Mouse (Mus musculus): ENCODE measurements at regions not wholly inside any gene's neighbourhood (a gene's known extent, or its start where the extent isn't known, plus 50 kb on each side); places are given as distances from the start of the nearest gene placed in this dataset.

DNA sequence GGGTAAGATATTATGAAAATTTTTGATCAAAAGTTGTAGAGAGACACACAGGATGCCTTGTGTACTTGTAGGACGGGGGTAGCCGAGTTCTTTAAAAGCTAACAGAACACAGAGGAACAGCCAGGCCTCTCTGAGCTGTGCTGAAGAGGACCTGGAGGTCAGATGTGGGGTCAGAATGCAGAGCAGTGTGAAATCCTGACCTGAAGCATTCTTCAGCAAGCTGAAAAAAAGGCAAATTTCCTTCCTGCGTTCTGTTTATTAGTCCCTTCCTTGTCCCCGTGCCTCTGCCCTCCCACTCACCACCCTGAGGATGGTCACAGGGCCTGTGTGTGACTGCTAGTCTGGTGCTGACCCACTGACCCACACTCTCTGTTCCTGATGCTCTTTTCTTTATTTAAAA, 1197.9 kb upstream of the A1bg start:
- H3K9ac ChIP-seq (ENCODE audit: insufficient read depth, low read depth, low read length, poor library complexity, severe bottlenecking): no peak overlapping the region
- H3K4me3 ChIP-seq (ENCODE audit: insufficient read depth in 1 of 2, low read depth in 1 of 2, low read length in 2 of 2, poor library complexity in 1 of 2, severe bottlenecking in 1 of 2): no peak overlapping the region
- DNase-seq (ENCODE audit: low read depth, low spot score): no peak
- in situ Hi-C loops (cut with MboI; ENCODE audit: low sequenced_read_pairs in 2 of 2, unreplicated experiment in 2 of 2): no loop called here
- TF ChIP-seq CHD2 (IDR thresholded peaks at IDR 0.05; ENCODE audit: low read depth, low read length) (no peak), HCFC1 (IDR thresholded peaks at IDR 0.05; ENCODE audit: borderline replicate concordance, insufficient read depth, low read length) (no peak), ZNF384 (IDR thresholded peaks at IDR 0.05; ENCODE audit: low read depth, low read length) (no peak), MAFK (IDR thresholded peaks at IDR 0.05; ENCODE audit: insufficient read depth, low read depth, low read length) (no peak), ZC3H11A (IDR thresholded peaks at IDR 0.05; ENCODE audit: borderline replicate concordance, low read depth, low read length) (no peak)
- no peaks in the 10 kb centered on the region for H3K9me3 ChIP-seq (ENCODE audit: control insufficient read depth, insufficient read depth, low read depth, low read length)
- H3K4me1 ChIP-seq (ENCODE audit: control insufficient read depth in 2 of 2, insufficient read depth in 2 of 2, low read length in 2 of 2, poor library complexity in 1 of 2): peaks cover 0 to 41% of the 10 kb centered on the region in 2 experiments; a peak in 2 of 4 replicates
- H3K36me3 ChIP-seq (ENCODE audit: control insufficient read depth, insufficient read depth, low read length, poor library complexity, severe bottlenecking): peaks cover 4% of the 10 kb centered on the region; the same call in 1 of the 2 replicates
- H3K27ac ChIP-seq (ENCODE audit: insufficient read depth, low read depth, low read length, poor library complexity, severe bottlenecking): no peak overlapping the region

DNA sequence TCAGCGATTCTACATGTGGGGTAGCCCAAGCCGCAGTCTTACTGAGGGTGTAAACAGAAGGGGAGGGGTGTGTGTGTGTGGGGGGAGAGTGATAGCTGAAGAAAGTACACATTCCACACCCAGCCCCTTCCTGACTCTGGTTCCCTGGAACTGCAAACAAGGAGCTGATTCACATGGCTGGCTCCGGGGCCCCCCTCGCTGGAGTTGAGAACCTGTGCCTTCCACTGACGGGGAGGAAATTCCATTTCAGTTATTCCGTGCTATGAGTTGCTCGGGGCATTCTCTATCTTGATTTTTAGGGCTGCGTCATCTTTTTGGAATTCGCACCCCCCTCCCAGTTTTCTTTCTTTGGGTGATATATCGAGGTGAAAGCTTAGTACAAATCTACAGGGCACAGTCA, 1196.2 kb upstream of the A1bg start:
- in situ Hi-C loops (cut with MboI; ENCODE audit: low sequenced_read_pairs in 2 of 2, unreplicated experiment in 2 of 2): no loop called here
- no peak for DNase-seq (ENCODE audit: low read depth, low spot score)
- Histone ChIP-seq H3K9me3 (ENCODE audit: control insufficient read depth, insufficient read depth, low read depth, low read length) (no peaks in the 10 kb centered on the region), H3K27ac (ENCODE audit: insufficient read depth, low read depth, low read length, poor library complexity, severe bottlenecking) (no peak overlapping the region), H3K36me3 (ENCODE audit: control insufficient read depth, insufficient read depth, low read length, poor library complexity, severe bottlenecking) (no peaks in the 10 kb centered on the region; the same call in 1 of the 2 replicates), H3K4me3 (ENCODE audit: insufficient read depth in 1 of 2, low read depth in 1 of 2, low read length in 2 of 2, poor library complexity in 1 of 2, severe bottlenecking in 1 of 2) (no peak overlapping the region), H3K4me1 (ENCODE audit: control insufficient read depth in 2 of 2, insufficient read depth in 2 of 2, low read length in 2 of 2, poor library complexity in 1 of 2) (peaks cover 0 to 41% of the 10 kb centered on the region in 2 experiments; a peak in 2 of 4 replicates), H3K9ac (ENCODE audit: insufficient read depth, low read depth, low read length, poor library complexity, severe bottlenecking) (0 out of 2 replicates have a peak overlapping the region, but pooled peaks have one; percentile 1)
- TF ChIP-seq MAFK (IDR thresholded peaks at IDR 0.05; ENCODE audit: insufficient read depth, low read depth, low read length): no peak
- TF ChIP-seq ZC3H11A (IDR thresholded peaks at IDR 0.05; ENCODE audit: borderline replicate concordance, low read depth, low read length): no peak
- TF ChIP-seq CHD2 (IDR thresholded peaks at IDR 0.05; ENCODE audit: low read depth, low read length): no peak
- TF ChIP-seq ZNF384 (IDR thresholded peaks at IDR 0.05; ENCODE audit: low read depth, low read length): no peak
- TF ChIP-seq HCFC1 (IDR thresholded peaks at IDR 0.05; ENCODE audit: borderline replicate concordance, insufficient read depth, low read length): no peak

DNA sequence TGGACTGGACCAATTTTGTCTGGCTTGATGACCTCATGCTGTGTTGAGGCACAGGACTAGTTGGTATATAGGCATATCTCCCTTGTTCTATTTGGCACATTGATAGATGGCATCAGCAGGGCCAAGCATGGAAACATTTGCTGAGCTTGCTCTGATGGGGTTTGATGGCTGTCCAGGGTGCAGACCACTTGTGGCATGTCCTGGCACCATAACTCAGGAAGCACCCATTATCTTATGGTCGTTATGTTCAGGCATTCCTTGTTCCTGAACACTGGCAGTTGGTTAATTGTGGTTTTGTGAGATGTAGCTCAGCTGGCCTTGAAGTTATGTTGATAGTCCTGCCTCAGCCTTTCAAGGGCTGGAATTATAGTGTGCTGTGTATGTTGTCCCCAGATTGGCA, 1193.4 kb upstream of the A1bg start:
- H3K4me3 ChIP-seq (ENCODE audit: insufficient read depth in 1 of 2, low read depth in 1 of 2, low read length in 2 of 2, poor library complexity in 1 of 2, severe bottlenecking in 1 of 2): no peak overlapping the region
- DNase-seq (ENCODE audit: low read depth, low spot score): no peak
- TF ChIP-seq MAFK (IDR thresholded peaks at IDR 0.05; ENCODE audit: insufficient read depth, low read depth, low read length) (no peak), HCFC1 (IDR thresholded peaks at IDR 0.05; ENCODE audit: borderline replicate concordance, insufficient read depth, low read length) (no peak), ZNF384 (IDR thresholded peaks at IDR 0.05; ENCODE audit: low read depth, low read length) (no peak), ZC3H11A (IDR thresholded peaks at IDR 0.05; ENCODE audit: borderline replicate concordance, low read depth, low read length) (no peak), CHD2 (IDR thresholded peaks at IDR 0.05; ENCODE audit: low read depth, low read length) (no peak)
- peaks cover 0 to 30% of the 10 kb centered on the region in 2 experiments; a peak in 2 of 4 replicates for H3K4me1 ChIP-seq (ENCODE audit: control insufficient read depth in 2 of 2, insufficient read depth in 2 of 2, low read length in 2 of 2, poor library complexity in 1 of 2)
- H3K9ac ChIP-seq (ENCODE audit: insufficient read depth, low read depth, low read length, poor library complexity, severe bottlenecking): no peak overlapping the region
- no peak overlapping the region for H3K27ac ChIP-seq (ENCODE audit: insufficient read depth, low read depth, low read length, poor library complexity, severe bottlenecking)
- H3K9me3 ChIP-seq (ENCODE audit: control insufficient read depth, insufficient read depth, low read depth, low read length): no peaks in the 10 kb centered on the region
- H3K36me3 ChIP-seq (ENCODE audit: control insufficient read depth, insufficient read depth, low read length, poor library complexity, severe bottlenecking): peaks cover 2% of the 10 kb centered on the region; the same call in 1 of the 2 replicates
- in situ Hi-C loops (cut with MboI; ENCODE audit: low sequenced_read_pairs in 2 of 2, unreplicated experiment in 2 of 2): no loop called here

DNA sequence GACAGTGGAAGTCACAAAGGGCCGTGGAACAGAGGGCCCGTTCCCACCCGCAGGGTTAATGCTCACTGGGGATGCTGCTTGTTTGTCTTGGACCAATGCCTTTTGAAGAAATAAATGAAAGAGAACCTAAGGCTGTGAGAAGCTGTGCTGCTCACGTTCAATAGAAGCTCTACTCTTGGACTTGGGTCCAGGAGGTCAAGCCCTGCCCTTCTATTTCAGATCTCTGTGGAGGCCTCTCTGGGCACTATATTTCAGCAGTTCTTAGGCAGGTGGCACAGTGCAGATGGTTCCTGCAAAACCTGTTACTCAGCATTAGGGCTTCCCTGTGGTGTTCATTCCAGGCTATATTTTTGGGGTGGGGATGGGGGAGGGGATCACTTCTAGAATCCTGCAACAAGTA, 1192.0 kb upstream of the A1bg start:
- H3K9me3 ChIP-seq (ENCODE audit: control insufficient read depth, insufficient read depth, low read depth, low read length): no peaks in the 10 kb centered on the region
- H3K27ac ChIP-seq (ENCODE audit: insufficient read depth, low read depth, low read length, poor library complexity, severe bottlenecking): no peak overlapping the region
- no peak overlapping the region for H3K4me3 ChIP-seq (ENCODE audit: insufficient read depth in 1 of 2, low read depth in 1 of 2, low read length in 2 of 2, poor library complexity in 1 of 2, severe bottlenecking in 1 of 2)
- H3K4me1 ChIP-seq (ENCODE audit: control insufficient read depth in 2 of 2, insufficient read depth in 2 of 2, low read length in 2 of 2, poor library complexity in 1 of 2): peaks cover 0 to 24% of the 10 kb centered on the region in 2 experiments; a peak in 2 of 4 replicates
- H3K9ac ChIP-seq (ENCODE audit: insufficient read depth, low read depth, low read length, poor library complexity, severe bottlenecking): no peak overlapping the region
- H3K36me3 ChIP-seq (ENCODE audit: control insufficient read depth, insufficient read depth, low read length, poor library complexity, severe bottlenecking): peaks cover 2% of the 10 kb centered on the region; the same call in 1 of the 2 replicates
- in situ Hi-C loops (cut with MboI; ENCODE audit: low sequenced_read_pairs in 2 of 2, unreplicated experiment in 2 of 2): no loop called here
- no peak for TF ChIP-seq HCFC1 (IDR thresholded peaks at IDR 0.05; ENCODE audit: borderline replicate concordance, insufficient read depth, low read length)
- TF ChIP-seq CHD2 (IDR thresholded peaks at IDR 0.05; ENCODE audit: low read depth, low read length): no peak
- TF ChIP-seq MAFK (IDR thresholded peaks at IDR 0.05; ENCODE audit: insufficient read depth, low read depth, low read length): no peak
- TF ChIP-seq ZNF384 (IDR thresholded peaks at IDR 0.05; ENCODE audit: low read depth, low read length): no peak
- no peak for TF ChIP-seq ZC3H11A (IDR thresholded peaks at IDR 0.05; ENCODE audit: borderline replicate concordance, low read depth, low read length)
- no peak for DNase-seq (ENCODE audit: low read depth, low spot score)

Measured in ES-E14 (cell line).